Mouse (Mus musculus): Measurements from ENCODE around the gene Rtkn2.
"Not testable (repeated sequence)": the region's sequence is repeated elsewhere in the genome, so short reads cannot be mapped to it uniquely, and the experiment has no call there.

Gene Rtkn2

DNA sequence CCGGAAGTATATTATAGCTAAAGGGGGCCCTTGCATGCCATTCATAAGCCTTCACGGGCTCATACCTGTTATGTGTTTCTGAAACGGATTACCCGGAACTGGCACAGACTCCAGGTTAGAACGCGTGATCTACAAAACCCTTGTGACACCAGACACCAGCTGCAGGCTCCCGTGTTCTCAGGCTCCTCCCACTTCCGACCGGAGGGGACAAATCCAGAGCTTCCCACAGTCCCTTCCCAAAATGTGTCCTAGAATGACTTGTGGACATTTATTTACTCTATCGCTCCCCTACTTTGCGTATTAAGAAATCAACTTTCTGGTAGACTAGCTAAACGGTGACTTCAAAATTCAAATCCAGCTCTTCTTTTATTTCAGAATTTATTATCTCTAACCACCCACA is 94.9 kb downstream of the Rtkn2 start:
- DNase-seq (ENCODE audit: low spot score in 2 of 2), result no peak

DNA sequence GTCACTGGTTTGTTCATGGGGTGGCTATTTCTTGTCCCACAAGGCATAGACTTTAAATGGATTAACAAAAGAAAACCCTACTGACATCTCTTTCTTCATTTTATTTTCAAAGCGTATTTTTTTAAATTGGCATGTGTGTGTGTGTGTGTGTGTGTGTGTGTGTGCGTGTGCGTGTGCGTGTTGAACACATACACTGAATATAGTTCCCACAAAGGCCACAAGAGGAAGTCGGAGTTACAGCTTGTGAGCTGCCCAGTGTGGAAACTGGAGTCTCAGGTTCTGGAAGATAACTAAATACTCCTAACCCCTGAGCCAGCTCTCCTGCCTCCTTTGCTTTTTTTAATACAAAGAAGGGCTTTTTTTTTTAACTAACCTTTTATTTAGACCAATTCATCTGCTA is 95.8 kb downstream of the Rtkn2 start:
- no peak for DNase-seq (ENCODE audit: low spot score in 2 of 2)

DNA sequence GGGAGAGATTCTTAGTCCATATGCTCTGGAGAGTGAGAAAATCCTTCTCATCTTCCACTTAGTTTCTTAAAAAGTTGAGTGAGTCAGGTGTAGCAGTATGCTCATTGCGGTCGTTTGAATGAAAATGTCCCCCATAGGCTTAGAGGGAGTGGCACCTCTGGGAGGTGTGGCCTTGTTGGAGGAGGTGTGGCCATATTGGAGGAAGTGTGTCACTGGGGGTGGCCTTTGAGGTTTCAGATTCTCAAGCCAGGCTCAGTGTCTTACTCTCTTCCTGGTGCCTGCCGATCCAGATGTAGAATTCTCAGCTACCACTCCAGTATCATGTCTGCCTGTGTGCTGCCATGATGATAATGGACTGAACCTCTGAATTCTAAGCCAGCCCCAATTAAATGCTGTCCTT is 99.3 kb downstream of the Rtkn2 start:
- DNase-seq (ENCODE audit: low spot score in 2 of 2), result no peak

DNA sequence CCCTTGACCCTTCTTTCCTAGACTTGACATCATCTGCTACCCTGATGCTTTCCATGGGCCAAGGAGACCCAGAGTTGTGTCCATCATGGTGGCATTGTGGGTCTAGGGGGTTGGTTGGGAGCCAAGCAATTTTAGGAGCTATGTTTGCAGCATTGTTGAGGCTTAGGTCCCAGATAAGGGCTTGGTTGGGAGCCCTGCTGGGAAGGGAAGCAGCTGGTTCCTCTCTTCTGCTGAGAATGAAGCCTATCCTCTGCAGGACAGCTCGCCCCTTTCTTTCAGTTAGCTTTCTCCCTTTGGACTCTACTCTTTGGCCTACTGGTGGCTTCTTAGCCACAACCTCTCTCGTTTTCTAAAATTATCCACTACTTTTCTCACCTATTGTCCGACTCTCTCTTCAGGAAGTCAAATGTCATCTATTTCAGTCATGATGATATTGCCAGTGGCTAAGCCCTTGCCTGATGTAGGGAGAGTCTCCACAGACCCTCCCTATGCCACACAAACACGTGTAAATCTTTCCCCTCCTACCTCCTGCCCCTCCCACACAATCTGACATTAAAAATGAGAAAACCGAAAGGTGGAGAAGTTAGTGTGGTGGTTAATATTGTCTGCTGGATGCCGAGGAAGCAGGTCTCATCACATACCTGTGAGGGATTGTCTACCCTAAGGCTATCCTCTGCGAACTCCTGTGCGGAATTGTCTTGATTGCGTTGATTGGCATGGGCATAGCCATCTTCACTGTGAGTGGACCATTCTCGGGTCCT is 100.7 kb downstream of the Rtkn2 start:
- DNase-seq (ENCODE audit: low spot score in 2 of 2), result no peak

DNA sequence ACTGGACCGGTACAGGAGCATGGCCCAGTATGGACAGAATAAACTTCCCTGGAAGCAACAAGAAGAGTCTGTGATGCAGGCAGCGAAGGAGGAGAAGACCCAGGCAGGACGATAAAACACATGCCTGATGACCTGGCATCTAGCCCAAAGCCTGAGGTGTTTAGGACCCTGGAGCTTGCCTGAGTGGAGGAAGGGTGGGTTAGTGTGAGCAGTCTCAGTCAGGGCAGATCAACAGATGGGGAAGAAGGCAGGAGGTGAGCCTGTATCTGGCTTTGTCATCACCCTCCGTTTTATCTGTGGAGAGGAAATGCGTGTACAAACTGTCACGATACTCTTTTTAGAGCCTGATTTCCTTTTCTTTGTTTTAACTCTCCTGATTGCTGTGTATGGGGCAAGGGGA is 102.3 kb downstream of the Rtkn2 start:
- no peak for DNase-seq (ENCODE audit: low spot score in 2 of 2)

DNA sequence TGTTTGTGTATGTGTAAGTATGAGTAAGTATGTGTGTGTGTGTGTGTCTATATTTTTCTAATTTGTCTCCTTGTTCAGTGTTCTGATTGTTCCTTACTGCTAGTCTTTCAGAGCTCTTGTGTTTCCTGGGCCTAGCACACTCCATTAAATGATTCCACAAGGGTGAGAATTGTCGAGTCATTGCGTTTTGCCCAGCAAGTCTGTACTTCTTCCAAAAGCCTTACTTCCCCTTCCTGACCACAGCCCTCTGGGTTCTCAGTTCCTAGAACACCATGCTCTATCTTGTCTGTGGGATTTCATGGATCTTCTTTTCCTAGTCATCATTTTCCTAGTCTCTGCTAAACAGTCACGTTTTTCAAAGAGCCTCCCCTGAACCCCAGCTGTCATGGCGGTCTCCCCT is 106.2 kb downstream of the Rtkn2 start:
- DNase-seq (ENCODE audit: low spot score in 2 of 2), result no peak

DNA sequence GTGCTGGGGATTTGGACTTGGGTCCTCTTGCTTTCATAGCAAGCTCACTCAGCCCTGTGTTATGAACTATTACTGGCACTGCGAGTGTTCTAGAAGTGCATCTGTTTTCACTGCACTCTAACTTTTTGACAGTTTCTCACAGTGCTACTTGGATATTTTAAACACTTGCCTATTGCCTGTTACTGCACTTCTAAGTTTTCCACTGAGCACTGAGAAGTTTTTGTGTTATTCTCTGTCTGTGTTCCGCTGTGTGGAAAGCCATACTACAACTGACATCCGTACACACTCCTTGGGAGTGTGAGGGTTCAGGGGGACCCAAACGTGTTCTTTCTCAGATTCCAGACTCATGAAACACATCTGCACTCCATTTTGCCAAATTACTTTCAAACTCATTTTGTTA is 107.6 kb downstream of the Rtkn2 start:
- DNase-seq (ENCODE audit: low spot score in 2 of 2), result no peak

DNA sequence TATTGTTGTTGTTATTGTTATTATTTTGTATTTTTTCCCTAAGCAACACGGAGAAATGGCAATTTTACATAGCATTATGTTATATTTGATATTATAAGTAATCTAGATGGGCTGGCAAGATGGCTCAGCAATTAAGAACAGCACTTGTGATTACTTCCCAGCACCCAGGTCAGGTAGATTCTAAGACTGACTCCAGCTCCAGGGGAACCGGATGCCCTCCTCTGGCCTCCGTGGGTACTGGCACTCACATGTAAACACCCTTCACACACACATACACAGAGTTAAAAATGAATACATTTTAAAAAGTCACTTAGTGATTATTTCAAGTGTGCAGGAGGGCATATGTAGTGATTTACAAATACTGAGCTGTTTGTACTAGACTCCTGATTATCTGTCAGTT is 108.4 kb downstream of the Rtkn2 start:
- DNase-seq (ENCODE audit: low spot score in 2 of 2), result no peak

DNA sequence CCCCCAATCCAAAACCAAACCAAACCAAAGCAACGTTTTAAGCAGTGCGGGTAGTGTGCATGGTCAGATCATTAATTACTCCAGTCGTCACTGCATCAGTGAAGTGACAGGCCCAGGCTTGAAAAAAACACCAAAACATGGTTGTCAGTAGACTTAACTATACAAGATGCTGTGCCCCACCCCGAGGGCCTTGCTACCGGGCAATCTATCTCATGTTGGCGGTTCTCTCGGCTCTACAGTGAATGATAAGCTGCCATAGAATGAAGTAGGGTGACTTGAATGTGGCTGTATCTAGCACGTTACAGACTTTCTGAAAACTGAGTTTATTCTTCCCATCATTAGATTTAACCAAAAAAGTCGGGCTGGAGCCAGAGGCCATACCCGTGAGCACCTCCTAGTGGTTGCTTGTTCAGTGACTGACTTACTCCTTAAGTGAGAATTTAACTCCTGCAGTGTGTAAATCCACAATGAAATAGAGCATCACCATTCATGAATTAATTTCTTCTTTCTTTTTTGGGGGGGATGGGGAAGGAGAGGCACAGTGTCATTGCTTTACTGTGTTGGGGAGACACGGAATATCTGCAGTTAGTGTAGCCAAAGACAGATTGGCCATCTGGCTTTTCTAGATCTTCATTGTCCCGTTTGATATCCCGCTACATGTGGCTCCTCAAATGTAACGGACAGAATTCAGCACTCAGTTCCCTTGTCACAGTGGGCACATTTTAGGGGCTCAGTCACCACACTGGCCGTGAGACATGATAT is 110.2 kb downstream of the Rtkn2 start:
- DNase-seq (ENCODE audit: low spot score in 2 of 2), result no peak

DNA sequence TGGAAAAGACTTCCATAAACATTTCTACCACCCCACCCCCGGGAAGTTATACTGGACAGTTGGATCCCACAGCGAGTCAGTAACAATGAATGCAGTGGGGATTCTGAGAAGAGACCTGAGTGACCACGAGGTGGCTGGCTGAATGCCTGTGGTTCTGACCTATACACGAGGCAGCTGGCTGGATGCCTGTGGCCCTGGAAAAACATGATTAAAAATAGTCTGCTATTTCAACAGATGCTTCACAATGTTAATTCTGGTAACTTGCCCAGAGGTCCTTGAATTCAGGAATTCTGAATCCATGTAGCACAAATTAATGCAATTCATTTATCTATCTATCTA is 110.8 kb downstream of the Rtkn2 start:
- no peak for DNase-seq (ENCODE audit: low spot score in 2 of 2)

DNA sequence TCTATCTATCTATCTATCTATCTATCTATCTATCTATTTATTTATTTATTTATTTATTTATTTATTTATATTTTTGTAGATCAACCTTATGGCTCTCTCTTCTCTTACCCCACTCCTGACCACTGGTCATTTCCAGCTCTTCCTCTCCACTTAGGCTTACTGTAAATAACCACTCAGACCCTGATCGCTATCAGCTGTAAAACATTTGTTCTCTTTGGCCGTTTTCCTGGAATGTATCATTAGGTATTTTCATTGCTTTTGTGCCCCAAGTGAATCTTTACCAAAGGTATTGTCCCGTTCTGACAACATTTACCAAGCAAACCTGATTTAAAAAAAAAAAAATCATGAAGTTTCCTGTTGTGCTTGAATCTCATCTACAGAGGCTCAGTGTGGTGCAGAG is 111.2 kb downstream of the Rtkn2 start:
- DNase-seq (ENCODE audit: low spot score in 2 of 2), result no peak

DNA sequence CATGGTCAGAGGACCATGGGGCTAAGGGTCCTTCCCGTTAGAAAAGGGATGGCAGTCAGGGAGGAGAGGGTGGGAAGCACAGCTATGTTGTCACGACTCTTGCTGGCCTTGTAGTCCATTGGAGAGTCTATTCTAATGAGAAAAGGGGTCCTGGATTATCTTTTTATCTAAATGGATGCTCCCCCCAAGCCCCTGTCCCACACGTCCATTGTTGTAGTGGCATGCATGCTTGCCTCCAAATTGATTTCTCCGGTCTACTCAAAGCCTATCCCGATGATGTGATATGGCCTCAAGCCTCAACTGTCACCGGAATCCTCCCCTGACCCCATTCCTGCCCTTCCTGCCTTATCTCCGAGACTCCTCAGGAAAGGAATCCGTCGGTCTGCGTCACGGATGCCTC is 111.6 kb downstream of the Rtkn2 start:
- DNase-seq (ENCODE audit: low spot score in 2 of 2), result no peak

DNA sequence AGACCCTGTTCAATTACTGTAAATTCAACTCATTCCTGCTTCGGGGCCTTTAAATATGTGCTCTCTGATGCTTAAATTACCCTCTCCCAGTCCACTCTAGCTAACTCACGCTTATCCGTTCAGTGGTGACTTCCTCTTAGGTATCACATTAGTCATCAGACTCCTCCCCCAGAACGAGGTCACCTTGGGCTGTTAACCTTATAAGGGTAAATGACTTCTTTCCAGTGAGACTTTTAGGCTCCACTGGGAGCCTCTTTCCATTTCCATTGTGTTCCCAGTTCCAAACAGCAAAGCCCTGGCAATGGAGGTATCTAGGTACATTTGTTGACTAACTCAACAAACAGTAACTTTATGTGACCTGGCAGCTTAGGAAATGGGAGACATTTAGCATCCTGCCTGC is 112.5 kb downstream of the Rtkn2 start:
- no peak for DNase-seq (ENCODE audit: low spot score in 2 of 2)

DNA sequence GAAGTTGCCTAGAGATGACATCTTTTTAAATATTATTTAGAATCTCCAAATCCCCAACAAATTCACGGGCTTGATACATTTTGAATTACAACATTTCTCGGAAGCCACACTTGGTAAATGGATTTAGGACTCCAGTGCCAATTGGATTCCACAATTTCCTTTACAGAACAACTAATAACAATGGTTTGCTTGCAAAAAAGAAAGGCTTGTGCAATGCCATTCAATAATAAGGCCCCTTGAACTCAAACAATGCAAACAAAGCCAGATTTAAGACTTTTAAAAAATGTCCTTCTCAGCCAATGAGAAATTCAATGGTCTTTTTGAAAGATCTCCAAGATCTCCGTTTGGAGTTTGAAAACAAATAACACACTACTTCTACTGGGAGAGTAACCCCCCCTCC is 114.1 kb downstream of the Rtkn2 start:
- DNase-seq (ENCODE audit: low spot score in 2 of 2), result no peak

DNA sequence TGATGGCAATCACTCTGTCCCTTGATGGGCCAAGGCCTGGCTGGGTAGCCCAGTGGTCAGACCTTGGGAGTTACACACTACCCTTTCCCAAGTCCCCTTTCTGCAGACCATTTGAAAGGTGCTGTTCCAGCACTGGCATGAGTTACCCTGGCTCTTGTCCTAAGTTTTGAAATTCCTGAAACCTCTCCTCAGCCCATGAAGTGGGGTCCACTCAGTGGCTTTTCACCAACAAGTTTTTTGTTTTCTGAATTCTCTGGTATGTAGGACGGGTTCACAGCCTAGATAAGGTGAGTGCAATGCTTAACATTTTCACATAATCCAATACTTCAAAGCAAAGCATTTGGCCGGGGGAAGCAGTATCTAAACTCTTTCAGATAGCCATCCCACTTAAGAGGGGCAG is 115.8 kb downstream of the Rtkn2 start:
- DNase-seq (ENCODE audit: low spot score in 2 of 2), result no peak

DNA sequence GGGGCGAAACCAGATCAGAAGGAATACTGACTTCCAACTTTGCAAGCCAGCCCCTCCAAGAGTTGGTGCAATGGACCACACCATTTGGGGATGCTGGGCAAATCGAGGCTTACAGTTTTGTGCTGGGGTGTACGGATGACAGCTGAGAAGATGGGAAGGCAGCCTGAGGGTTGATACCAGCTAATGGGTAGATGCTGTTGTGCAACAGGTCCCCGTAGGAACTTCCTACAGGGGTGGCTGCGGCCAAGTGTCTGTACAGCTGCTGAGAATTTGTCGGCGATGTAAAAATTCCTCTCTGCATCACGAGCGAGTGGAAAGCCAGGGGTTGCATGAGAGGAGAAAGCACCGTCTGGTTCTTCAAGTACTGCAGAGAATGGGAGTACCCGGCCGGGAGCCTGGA is 117.0 kb downstream of the Rtkn2 start:
- no peak for DNase-seq (ENCODE audit: low spot score in 2 of 2)

DNA sequence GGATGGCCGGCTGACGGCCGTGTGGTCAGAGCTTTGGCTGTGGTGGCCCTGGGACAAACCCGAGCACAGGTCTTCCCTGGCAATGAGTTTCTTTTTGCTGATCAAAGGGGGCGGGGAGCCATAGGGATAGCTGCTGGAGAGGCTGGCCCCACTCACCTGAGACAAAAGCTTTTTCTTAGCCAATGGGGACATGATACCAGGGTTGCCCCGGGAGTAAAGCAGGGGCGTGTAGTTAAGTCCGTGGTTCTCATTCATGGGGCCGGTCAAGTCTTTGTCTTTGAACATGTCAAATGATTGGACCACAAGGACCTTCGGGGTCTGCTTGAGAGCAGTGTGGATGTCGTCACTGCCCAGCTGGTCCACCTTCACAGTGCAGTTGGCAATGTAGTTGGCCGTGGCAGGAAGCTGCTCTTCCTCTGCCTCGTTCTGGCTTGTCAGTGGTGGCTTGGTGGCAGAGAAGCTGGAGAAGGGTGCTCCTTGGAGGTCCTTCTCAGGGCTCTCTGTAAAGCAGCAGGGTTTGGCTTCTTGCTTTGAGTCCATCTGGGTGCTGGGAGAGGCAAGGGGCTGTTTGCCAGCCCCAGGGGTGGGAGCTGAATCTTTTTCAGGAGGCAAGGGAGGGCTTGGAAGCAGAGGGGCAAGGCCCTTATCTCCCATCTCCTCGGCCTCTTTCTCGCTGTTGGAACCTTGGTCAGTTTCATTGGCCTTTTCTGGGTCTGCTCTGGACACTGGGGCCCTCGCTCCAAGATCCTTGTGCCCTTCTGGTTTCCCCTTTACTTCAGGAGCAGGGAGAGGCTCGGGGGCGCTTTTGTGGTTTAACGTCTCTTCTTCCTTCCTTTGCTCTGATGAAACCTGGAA is 118.7 kb downstream of the Rtkn2 start:
- no peak for DNase-seq (ENCODE audit: low spot score in 2 of 2)

DNA sequence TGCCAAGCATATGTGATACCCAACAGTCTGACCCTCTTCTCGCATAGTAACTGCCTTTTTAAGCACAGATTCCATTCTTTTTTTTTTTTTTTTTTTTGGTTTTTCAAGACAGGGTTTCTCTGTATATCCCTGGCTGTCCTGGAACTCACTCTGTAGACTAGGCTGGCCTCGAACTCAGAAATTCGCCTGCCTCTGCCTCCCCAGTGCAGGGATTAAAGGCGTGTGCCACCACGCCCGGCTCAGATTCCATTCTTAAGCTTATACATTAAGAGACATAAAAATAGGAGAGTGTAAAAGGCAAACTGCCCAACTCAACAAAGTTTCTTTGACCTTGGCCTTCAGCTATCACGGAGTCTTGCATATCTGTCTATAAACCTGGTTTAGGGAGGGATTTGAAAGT is 120.4 kb downstream of the Rtkn2 start:
- DNase-seq (ENCODE audit: low spot score in 2 of 2), result not testable (repeated sequence)

DNA sequence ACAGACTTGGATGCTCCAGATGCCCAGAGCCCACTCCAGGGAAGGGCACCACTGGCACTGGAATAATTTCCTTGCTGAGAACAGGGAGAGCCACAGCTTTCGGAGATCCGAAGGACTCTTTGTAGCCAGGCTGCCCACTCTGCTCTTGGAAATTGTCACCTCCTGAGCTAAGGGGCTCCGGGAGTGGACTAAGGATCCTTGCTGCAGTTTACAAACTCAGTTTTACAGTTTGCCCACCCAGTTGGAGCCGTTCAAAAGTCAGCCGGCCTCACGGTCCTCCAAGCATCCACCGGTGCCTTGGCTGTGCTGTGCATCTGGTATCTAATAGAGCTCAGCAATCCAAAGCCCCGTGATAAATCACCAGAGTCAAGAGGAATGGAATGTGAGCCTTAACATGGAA is 121.1 kb downstream of the Rtkn2 start:
- DNase-seq (ENCODE audit: low spot score in 2 of 2), result no peak

DNA sequence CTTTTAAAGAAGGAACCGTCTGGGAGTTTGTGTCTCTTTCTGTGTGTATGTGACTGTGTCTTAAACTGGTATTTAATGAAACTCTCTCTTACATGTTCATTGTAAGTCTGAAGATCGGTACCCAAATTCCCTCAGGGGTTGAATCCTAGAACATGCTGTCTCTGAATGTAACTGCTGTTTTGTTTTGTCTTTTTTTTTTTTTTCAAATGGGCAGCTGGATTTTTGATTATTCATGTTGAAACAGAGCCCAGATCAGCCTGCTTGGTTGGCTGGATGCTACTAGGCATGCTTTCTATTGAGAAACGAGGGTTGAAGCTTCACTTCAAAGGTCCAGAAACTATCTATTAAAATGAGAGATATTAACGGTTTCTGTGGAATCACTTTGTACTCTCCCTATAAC is 121.9 kb downstream of the Rtkn2 start:
- DNase-seq (ENCODE audit: low spot score in 2 of 2), result no peak

DNA sequence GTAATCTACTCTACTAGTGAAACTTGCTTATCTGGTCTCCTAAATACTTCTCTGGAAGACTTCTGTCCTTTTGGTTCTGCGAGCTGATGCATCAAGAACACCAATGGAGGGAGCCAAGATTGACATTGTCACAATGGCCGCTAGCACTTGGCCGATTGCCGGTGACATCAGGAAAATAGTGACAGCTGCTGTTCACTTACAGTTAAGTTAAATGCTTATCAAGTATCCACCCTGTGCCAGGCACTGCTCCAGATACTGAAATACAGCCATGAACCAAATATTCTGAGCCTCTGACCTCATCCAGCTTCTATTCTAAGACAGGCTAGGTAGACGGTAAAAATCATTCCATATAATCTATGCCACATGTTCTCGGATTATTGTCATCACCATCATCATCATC is 123.2 kb downstream of the Rtkn2 start:
- no peak for DNase-seq (ENCODE audit: low spot score in 2 of 2)

DNA sequence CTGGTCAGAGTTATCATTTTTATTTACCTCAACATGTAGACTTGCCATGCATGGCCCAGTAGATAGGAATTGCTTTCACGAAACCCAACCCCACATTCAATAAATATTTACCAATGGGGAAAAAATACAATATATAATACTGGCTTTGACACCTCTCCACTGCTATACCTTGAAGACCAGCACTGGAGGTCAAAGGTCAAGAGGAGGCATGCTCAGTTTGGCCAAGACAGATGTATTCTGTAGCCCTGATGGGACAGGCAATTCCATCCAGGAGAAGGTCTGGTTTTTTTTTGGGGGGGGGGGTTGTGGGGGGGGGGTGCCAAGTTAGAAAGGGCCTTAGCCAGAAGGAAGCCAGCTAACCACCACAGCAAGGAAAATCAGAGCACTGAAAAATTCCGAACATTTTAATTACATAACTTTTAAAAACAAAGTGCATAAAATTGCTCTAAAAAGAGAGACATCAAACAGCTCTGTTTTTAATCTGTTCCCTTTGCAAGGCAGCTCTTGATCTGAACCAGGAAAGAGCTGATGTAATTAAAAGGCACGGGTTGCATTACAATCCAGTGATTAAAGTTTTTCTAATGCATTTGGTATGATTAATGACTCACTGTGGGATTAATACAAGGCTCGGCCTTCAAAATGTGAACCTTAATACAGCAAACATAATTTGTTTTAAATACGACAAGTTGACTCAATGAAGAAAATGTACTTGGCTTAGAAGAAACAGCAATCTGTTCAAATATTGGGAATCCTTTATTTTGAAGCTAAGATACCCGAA is 123.9 kb downstream of the Rtkn2 start:
- no peak for DNase-seq (ENCODE audit: low spot score in 2 of 2)
